Mouse (Mus musculus) cerebellum, adult 8-10 months (tissue): ENCODE data around the gene 4930579F01Rik.

Experiments used
- DNase-seq: peaks from one replicate; pipeline ENCODE4 v3.0.0; 2022

4930579F01Rik gene

GRCm38 (mm10) chr3:138215395-138215989, 21.9 kb upstream of the 4930579F01Rik start:
- DNase-seq = no peak

GRCm38 (mm10) chr3:138212431-138212951, 18.9 kb upstream of the 4930579F01Rik start:
- DNase-seq = no peak

DNA sequence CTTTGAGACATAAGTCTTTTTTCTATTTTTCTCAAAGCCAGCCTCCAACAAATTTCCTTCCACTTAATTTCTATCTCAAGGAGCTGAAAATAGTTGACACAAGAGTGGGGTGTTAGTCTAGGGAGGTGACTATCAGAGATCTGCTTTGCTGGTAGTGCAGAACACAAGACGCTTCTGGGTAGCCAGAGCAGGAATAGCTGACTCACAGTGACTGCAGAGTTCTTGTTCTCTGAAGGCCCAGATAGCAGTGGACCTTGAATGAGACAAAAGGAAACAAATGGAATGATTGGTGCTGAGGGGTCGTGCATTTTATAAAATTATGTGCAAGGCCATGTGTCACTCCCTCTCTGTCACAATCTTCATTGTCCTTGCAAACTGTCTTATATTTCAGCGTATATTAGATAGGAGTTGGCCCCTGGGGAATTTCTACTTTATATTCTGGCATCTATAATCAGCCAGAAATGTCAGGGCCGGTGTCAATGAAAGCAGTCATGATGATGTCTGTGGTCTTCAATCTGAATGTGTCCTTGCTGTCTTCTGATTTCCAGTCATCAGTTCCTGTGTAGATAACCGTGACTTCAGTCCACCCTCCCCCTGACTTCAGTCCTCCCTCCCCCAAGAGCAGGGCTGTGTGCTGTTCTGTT, 16.9 kb upstream of the 4930579F01Rik start:
- no peak for DNase-seq

- no peak for DNase-seq
These were observed 15.2 kb upstream of the 4930579F01Rik start for GRCm38 (mm10) chr3:138208821-138209220.

GRCm38 (mm10) chr3:138198722-138199068, 5.1 kb upstream of the 4930579F01Rik start:
- DNase-seq = no peak

GRCm38 (mm10) chr3:138197973-138198721, 4.5 kb upstream of the 4930579F01Rik start:
- DNase-seq = peak; percentile 83

GRCm38 (mm10) chr3:138197556-138197955, 3.9 kb upstream of the 4930579F01Rik start:
- no peak for DNase-seq

GRCm38 (mm10) chr3:138197093-138197492, 3.5 kb upstream of the 4930579F01Rik start:
- no peak for DNase-seq

DNA sequence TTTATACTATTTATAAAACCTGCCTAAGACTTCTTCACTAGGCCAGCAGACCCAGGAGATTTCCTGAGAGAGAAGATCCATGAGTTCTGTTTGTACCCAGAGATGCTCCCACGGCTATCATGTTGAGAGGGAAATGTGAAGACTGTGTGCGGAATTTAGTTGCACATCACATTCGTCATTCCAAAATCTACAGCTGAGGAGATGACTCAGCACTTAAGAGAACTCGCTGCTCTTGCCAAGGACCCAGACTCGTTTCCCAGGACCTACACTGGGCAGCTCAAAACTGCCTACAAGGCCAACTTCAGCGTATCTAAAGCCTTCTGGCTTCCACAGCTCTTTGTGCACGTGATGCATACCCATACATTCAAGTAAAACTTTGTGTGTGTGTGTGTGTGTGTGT, 1.4 kb downstream of the 4930579F01Rik start:
- no peak for DNase-seq

GRCm38 (mm10) chr3:138185995-138186930, 7.4 kb downstream of the 4930579F01Rik start:
- no peak for DNase-seq

GRCm38 (mm10) chr3:138185290-138185689, 8.3 kb downstream of the 4930579F01Rik start:
- DNase-seq = no peak

DNA sequence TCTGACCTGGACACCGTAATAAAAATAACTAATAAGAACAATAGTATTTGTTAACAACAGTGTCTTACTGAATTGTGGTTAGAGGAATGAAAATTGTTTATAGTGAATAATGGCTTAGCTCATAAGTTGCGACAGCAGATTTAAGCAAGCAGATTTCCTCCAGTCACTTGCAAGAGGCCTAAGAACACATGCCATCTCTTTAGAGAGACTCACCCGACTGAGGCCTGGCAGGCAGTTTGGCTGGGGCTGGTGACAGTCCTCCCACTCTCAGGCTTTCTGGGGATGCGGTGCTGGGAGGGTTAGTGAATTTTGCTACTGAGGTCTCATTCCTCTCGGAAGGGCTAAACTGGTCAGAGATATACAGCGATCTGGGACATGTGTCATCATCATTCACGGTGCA, 10.3 kb downstream of the 4930579F01Rik start:
- no peak for DNase-seq

GRCm38 (mm10) chr3:138182019-138182418, 11.6 kb downstream of the 4930579F01Rik start:
- DNase-seq = no peak

DNA sequence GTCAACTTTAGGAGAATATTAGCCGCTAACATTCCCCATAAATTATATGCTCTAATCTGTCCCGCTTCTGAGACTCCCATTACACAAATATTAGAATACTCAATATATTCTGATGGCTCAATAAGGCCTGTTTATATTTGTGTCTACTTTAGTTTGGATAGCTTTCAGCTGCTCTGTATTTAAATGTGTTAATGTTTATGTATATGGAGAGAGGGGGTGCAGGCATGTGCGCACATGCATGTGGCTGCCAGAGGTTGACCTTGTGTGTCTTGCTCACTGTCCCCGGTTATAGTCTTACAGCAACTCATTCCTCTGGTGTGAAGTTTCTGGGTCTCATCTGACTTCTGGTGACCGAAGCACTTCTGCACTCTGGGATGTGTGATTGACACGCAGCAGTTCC, 18.1 kb downstream of the 4930579F01Rik start:
- no peak for DNase-seq

DNA sequence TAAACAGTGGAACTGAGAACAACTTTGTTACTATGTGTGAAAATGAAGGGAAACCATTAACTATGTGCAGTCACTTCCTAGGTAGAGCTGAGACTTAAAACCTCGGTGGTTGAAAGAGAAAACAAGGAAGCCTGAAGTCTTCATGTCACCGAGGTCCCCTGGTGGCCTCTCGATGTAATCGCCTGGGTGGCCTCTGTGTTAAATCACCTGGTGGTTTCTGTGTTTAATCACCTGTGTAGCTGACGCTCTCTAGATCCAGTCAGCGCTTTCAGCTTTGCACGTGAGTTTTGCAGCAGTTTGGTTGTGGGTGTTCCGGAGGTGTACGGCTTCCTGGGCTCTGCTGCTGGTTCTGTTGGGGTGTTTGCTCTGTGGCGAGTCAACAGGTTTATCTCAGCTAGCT, 20.3 kb downstream of the 4930579F01Rik start:
- no peak for DNase-seq

- DNase-seq = no peak
These were observed 31.0 kb downstream of the 4930579F01Rik start for GRCm38 (mm10) chr3:138162553-138163183.

GRCm38 (mm10) chr3:138161623-138162022, 32.0 kb downstream of the 4930579F01Rik start:
- DNase-seq = no peak

- DNase-seq = no peak
These were observed 37.0 kb downstream of the 4930579F01Rik start for GRCm38 (mm10) chr3:138156651-138157050.

DNA sequence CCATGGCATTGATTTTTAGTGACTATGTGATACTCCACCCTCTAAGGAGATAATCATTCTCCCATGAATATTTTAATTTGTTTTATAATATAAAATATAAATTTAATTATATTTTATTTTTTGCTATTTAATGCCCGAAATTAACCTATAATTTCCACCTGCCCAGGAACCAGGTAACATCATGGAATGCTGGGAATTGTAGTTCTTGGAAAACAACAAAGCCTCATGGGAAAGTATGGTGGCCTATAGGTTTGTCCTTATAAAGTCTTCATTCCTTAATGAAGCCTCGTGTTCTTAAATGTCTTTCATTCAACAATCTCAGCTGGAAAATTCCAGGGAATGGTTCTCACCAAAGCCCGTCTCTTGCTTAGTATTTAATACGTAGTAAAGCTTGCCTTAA, 38.6 kb downstream of the 4930579F01Rik start:
- no peak for DNase-seq

GRCm38 (mm10) chr3:138148811-138149210, 44.8 kb downstream of the 4930579F01Rik start:
- DNase-seq = no peak

GRCm38 (mm10) chr3:138144642-138145171, 48.9 kb downstream of the 4930579F01Rik start, which contains the start of gene Mttp:
Gene Mttp (minus strand): TSS chr3:138144968.
- DNase-seq = peak; percentile 79
